Mouse (Mus musculus): ENCODE data around the gene F10.

The F10 gene

DNA sequence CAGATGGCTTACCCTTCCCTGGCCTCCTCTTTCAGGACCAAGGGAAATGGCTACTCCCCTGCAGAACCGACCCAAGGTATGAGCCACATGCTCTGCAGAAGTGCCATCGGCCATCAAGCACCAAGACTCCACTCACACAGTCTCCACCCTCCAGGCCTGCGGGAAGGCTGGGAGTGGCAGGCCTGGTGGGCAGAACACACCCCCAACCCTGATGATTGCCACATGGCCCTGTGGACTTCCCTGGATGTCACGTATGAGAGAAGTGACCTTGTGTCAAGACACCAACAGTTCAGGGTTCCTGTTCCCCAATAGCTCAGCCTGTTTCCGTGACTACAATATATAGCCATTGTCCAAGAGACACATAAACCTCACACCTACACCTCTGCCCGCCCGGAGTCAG lies at the start of gene F10:
F10 (plus strand) TSS at position 294 of the 400 bp plus-strand sequence.
- WGBS: 87% methylated on average over 7 of the region's 7 CpGs

DNA sequence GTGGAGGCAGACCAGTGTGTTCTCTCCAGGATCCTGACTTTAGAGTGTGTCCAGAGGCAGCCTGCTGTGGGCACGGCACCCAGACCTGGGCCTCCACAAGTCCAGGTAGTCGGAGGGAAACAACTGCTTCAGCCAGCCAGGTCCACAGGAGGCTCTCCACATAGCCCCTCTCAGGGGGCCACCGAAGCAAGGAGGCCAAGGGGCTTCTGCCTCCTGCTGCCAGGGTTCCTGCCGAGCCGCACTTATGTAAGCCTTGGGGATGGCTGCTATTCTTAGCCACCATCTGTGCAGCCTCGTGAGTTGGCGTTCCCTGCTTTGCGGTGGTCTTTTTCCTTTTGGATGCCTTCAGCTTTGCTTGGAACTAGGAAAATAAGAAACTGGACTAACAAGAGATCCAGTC lies 49.5 kb upstream of the F10 start:
- 34% methylated on average over 8 of the region's 8 CpGs for WGBS

DNA sequence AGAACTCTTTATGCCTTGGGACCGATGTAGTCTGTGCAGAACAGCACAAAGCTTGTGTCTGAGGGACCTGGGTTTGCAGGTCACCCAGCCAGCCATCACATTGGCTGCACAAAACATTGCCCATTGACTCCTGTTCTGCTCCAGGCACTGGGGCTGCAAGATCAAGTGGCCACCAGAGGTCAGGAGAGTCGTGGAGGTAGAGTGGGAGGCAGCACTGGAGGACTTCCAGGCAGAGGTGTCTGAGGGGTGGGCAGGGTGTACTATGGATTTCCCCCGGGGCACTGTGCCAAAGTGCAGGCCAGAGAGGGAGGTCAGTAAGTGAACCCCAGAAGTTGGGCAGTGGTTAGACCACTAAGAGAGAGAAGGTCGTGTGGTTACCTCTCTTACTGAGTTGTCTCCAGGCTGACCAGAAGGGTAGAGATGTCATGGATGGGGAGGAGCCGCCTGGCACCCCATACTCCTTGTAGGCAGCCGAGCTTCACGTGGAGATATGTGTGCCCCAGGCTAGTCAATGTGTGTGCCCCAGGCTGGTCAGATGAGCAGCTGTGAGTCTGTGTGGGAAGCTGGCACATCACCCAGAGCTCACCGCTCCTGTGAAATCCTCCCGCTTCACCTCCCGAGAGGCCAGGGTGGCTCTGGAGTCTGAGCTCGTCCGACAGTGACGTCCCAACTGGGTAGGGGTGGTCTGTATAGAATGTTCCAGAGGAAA lies 48.2 kb upstream of the F10 start:
- WGBS: 48% methylated on average over 13 of the region's 13 CpGs

DNA sequence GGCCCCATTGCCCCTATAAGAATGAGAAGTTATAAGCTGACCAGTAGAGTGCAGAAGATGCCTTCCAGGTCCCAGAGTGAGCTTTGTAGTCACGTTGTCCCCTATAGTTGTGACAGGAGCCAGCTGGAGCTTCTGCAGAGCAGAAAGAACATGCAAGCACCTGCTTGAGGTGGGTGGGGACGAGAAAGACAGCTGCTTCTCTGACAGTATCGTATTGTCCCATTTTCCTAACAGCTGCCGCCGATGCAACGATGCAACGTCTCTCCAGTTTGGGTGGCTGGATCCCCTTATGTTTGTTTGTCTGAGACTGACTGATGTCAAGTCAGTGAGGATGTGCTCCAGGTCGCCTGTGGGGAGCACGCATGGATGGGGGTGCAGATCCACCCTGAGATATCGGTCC lies 45.7 kb upstream of the F10 start:
- WGBS: 46% methylated on average over 10 of the region's 10 CpGs

DNA sequence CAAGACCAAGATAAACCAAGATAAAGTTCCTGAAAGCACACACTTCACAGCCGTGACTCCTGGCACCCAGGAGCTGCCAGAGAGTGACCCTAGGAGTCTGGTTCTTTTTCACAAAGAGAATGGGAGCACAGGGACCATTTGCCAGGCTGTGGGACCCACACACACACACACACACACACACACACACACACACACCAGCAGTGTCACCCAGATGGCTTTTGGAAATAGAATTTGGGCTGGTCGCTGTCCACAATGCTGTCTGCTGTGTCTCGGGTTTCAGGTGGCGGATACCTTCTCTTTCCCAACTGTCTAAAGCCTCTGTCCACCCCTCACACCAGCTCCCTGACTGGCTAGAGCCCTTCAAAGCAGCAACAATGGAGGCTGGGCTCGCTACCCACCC lies 42.6 kb upstream of the F10 start:
- WGBS: 71% methylated on average over 5 of the region's 5 CpGs

DNA sequence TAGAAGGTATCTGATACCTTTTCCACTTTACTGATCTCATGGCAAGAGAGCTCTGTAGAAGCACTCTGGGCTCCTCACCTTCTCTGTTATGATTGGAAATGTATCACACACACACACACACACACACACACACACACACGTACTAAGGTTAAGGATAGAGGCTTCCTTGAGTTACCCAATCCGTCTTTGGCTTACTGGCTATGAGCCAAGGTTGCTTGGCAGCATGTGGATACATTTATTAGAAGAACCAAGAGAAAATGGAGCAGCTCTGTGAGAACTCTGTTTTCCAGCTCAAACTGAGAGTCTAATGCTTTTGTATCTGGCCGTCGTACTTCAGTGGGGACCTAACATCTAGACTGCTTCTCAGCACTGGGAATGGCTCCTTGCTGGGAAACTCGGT lies 41.6 kb upstream of the F10 start:
- 14% methylated on average over 5 of the region's 5 CpGs for WGBS

DNA sequence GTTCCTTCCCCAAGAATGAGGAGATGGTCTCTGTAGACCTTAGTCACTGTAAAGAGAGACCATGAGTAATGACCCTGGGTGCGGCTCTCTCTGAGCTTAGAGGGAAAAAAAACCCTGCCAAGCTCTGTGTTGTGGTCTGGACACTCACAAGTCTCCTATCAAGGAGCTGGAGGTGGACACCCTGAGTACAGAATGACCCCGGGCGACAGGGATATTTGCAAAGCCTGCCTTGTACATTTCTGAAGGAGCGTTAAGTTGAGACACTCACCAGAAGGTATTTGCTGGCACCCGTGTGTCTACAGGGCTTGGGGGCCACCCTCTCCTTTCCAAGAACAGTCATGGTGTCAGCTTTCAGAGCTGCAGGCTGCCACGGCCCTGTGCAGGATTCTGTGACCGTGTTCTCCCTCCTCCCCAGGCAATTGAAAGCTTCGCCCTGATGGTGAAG lies 40.3 kb upstream of the F10 start:
- 56% methylated on average over 8 of the region's 8 CpGs for WGBS

DNA sequence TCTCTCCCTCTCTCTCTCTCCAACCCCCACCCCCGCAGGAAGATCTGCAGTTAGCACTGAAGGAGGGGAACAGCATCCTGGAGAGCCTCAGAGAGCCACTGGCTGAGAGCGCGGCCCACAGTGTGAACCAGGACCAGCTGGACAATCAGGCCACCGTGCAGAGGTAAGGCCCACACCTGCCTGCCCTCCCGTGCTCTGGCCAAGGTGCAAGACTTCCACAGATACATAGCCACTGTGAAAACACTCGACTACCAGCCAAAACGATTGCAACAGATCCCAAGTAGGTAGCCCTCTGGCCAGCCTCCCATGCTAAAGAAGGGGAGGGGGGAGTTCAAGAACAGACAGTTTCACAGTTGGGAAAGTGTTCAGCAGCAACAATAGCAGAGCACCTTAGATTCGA lies 38.8 kb upstream of the F10 start:
- WGBS: 60% methylated on average over 7 of the region's 8 CpGs

DNA sequence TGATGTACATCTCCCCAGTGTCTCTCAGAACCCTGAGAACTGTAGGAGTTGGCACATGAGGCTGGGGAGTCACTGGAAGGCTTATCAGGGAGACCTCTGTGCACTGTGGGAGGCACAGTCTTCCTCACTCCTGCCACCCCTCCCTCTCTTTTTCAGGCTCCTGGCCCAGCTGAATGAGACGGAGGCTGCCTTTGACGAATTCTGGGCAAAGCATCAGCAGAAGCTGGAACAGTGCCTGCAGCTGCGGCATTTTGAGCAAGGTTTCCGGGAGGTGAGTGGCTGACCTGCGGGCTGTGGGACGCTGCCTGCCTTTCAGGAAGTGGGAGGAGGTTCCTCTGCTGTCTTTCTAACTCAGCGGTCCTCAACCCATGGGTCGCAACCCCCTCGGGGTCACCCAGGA lies 37.3 kb upstream of the F10 start:
- WGBS: 34% methylated on average over 9 of the region's 9 CpGs

DNA sequence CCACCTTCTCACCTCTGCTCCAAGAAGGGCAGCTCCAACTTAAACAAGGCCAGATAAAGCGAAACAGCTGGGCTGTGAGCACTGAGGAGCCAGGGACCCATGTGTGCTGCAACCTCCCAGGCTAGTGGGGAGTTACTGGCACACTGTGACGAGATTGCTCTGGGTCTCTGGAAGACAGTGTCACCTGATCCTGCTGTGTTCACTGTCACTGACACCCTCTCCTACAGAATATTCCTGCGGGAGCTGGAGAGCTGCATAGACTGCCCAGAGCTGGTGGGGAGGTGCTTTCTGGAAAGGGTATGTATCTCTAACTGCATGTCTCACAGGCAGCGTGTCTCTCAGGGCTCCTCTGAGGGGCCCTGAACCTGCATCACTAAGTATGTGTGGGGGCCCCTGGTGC lies 29.6 kb upstream of the F10 start:
- 68% methylated on average over 4 of the region's 4 CpGs for WGBS

DNA sequence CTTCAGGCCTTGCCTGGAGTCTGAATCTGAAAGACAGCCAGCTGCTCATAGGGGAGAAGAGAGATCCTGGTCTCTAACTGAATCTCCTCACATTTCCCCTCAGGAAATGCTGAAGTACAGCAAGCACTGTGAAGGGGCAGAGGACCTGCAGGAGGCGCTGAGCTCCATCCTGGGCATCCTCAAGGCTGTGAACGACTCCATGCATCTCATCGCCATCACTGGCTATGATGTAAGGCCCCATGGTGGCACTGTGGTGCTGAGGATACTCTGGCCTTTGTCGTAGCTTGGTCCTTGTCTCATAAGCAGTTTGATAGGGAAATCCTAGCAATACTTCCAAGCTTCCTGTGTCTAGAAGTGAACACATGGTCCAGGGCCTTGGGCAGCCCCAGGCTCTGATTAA lies 26.8 kb upstream of the F10 start:
- 60% methylated on average over 4 of the region's 4 CpGs for WGBS

DNA sequence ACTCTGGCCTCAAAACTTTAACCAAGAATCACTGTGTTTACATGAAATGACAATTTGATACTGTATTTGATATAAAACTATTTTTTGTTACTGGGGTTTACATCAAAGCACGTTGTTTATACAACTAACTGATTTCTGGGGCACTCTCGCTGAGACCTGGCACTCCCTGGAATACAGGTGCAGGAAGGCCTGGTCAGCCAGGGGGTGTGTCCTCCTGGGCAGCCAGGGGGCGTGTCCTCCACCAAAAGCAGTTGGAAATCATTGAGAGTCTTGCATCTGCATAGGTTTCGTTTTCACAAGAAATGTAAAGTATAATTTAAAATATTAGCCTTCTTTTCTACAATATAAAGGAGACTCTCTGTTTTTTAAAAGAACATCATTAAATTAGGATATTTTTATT lies 17.5 kb upstream of the F10 start:
- WGBS: 64% methylated on average over 4 of the region's 4 CpGs

DNA sequence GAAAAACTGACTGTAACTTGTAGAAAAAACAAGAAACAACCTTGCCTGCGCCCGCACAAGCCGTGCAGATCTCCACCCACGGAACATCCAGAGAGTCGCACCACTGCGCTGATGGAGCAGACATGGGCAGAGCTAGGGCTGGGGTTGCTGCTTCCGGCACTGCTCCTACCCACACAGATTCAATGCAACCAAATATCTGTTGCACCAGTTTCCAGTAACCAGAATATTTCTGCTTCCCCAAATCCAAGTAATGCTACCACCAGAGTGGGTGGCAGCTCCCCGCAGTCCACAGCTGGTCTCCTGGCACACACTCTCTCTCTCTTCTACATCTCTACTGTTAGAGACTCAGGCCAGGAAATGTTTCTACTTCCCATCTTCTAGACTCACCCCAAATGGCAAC lies 15.3 kb upstream of the F10 start:
- WGBS: 41% methylated on average over 8 of the region's 8 CpGs

DNA sequence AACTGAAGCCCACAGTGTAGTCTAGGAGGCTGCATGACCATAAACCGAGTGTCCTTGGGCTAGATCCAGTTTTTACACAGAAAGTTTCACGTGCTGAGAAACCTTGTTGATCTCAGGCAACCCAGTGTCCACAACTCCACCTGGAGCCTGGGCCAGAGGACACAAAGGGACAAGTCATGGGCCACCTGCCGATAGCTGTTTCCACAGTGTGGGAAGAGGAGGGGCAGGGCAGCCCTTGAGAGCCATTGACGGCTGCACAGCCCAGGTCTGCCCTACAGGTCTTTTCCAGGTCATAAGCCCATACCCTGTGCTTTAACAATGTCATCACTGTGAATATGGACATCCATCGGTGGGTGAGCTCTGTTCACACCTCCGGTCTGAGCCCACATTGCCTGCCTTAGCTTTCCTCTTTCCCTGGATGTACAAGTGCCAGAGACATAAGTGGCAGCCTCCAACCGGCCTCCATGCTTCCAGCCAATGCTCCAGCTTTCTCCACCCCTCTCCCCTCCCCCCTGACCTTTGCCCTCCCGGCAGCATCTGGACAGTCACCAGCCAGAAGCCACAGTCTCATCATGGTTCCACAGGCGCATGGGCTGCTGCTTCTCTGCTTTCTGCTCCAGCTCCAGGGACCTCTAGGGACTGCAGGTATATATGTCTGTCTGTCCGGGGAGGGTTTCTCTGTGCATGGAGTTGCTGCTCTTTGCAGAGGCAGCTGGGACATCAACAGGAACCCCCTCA lies 11.5 kb upstream of the F10 start, which contains the start of gene F7:
F7 (plus strand) TSS at position 548 of the 738 bp plus-strand sequence.
- WGBS: 63% methylated on average over 10 of the region's 10 CpGs

DNA sequence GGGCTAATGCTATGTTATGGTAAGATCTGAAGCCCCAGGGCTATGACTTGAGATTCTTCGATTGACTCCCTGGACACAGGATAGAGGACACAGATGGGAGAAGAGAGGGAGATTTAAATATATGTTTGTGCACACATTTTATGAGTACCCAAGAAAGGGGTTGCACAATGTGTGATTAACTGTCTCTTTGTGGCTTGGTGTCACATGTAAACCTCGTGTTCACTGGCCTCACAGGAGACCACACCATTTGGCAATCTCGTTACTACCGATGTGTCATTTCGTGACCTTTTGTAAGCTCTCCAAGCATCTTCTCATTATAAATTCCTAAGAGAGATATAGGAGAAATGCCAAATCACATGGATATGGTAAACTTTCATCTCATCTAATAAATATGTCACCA lies 9.5 kb upstream of the F10 start:
- whole genome bisulfite sequencing: 88% methylated on average over 5 of the region's 5 CpGs

DNA sequence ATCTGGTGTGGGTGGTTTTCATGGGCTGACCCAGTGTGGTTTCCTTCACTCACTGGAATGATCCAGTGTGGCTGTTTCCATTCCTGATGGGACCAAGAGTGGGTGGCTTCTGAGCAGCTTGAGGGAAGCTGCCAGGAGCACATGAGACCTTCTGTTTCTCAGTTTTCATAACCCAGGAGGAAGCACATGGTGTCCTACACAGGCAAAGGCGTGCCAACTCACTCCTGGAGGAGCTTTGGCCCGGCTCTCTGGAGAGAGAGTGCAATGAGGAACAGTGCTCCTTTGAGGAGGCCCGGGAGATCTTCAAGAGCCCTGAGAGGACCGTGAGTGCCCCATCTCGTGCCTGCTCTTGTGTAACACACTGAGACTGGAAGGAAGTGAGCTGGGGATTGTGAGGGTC lies 8.6 kb upstream of the F10 start:
- WGBS: 25% methylated on average over 5 of the region's 5 CpGs

DNA sequence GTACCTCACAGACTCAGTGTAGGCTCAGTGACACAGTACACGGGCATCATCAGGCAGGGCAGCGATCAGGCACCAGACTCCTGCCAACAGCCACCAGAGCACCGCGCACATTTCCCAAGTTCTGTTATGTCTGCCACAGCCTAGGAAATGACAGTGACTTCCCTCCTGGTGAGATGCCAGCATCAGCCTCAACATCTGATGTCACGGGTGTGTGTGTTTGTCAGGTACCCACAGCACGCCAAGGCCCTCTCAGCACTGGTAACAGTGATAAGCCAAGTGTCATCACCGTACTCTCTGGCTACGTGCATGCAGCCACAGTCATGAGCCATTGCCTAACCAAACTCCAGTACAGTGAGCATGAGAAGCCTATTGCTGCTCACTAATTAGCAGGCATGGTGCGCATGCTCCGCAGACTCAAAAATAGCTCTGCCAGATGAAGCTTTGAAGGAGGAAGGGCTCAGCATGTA lies 729 bp upstream of the F10 start:
- WGBS: 56% methylated on average over 10 of the region's 10 CpGs

DNA sequence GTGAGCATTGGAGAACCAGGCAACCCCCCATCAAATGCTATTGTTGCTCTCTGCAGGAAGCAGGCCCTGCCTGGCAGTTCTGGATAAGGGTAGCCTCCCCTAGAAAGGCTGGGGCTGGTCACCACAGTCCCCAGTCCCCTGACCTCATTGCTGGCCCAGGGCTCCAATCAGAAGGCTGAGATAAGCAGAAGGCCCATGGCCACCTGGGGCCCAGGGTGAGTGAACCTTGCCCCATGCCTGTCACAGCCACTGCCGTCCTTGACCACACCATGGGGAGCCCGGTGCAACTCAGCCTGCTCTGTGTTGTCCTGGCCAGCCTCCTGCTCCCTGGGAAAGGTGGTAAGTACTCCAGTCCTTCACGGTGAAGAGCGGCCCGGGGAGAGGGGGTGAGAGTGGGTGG lies 461 bp downstream of the F10 start:
- WGBS: 63% methylated on average over 5 of the region's 5 CpGs

DNA sequence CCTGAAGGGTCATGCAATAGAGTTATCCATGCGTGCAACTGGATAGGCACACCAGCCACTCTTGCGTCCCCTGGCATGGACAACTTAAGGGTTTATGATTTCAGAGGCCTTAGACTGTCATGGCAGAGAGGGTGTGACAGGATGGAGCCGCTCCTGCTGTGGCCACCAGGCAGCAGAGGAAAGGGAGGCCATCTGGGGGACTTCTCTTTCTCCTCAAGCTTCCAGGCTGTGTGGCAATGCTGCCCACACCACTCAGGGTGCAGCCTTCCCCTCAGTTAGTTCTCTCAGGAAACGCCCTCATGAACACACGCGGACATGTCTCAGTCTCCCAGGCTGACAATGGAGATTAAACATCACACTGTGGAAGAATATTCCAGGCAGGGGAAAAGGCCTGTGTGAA lies 1.9 kb downstream of the F10 start:
- WGBS: 80% methylated on average over 6 of the region's 6 CpGs

DNA sequence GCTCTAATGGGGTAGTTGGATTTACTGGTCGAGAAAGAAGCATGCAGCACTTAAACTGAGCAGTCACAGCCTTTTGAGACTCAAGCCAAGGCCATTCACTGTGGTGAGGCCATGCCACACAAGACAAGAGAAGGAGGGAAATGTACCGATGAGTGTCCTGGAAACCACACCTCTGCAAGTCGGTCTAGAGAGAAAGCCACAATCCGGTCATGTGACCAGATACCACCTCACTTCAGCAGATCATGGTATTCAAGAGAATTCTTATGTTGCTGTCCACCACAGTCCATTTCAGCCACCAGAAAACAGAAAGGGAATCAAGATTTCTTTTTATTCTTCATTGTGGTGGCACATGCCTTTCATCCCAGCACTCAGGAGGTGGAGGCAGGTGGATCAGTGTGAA lies 4.4 kb downstream of the F10 start:
- 86% methylated on average over 4 of the region's 4 CpGs for WGBS

DNA sequence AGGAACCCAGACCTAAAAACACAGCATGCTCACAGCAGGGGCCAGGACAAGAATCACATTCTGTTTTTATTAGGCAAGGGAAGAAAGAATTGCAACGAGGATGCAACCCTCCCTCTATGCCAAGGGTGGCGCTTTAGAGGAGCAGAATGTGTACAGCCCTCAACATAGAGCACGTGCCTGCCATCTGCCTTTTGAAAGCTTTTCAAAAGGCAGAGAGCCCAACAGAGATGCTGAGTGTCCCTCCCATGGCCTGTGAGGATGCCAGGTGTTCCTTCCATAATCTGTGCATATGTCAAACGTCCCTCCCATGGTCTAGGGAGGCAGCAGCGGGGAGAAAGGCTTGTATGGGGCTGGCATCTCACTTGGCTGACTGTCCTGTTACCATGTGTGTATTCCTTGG lies 10.5 kb downstream of the F10 start:
- 41% methylated on average over 5 of the region's 5 CpGs for WGBS

DNA sequence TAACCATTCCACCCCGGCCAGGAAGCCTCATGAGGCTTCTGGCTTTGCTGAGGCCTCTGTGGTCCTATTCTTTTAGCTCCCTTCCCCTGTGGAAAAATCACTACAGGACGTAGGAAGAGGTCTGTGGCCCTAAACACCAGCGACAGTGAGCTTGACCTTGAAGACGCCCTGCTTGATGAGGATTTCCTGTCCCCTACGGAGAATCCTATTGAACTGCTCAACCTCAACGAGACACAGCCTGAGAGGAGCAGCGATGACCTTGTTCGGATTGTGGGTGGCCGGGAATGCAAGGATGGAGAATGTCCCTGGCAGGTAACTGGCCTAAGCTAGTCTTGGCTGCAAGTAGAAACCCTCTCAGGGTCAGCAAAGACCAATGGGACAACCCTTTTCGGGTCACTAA lies 13.4 kb downstream of the F10 start:
- WGBS: 84% methylated on average over 10 of the region's 10 CpGs

DNA sequence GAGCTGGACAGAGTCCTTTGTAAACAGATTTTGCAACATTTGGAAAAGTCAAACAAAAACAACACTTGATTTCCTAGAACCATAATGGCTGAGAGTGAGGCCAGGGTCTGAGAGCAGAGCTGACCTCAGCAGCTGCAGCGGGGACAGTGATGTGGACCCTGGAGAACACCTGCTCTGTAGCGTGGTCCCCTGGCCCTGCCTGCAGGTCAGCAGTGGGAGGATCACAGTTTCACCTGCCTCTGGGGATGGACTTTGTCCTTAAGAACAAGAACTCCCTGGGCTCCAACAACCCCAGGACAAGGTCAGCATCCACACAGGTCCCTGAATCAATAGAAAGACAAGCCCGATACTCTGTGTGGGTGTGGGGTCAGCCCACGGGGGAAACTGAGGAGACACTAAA lies 20.2 kb downstream of the F10 start:
- 85% methylated on average over 4 of the region's 4 CpGs for WGBS
